Mouse (Mus musculus) myocyte (in vitro differentiated cells): ENCODE measurements around the gene Tbc1d15.

Experiments
- E2F4 ChIP-seq: IDR thresholded peaks from one replicate; pipeline ENCODE4 v1.6.1; 2011; ENCODE audit warnings: mild to moderate bottlenecking, control low read depth, moderate library complexity; ENCODE audit not compliant: insufficient read depth
- MAX ChIP-seq: IDR thresholded peaks from one replicate; pipeline ENCODE4 v1.6.1; 2011; ENCODE audit warnings: low read depth, mild to moderate bottlenecking, control low read depth
- MYOD1 ChIP-seq, 3 experiments: IDR thresholded peaks; one replicate each; pipeline ENCODE4 v1.6.1; 2011; ENCODE audit warnings: control low read depth in 2 of 3, low read depth in 2 of 3, mild to moderate bottlenecking in 2 of 3, moderate library complexity in 1 of 3; ENCODE audit not compliant: insufficient read length in 2 of 3, control insufficient read depth in 1 of 3
- MYOG ChIP-seq, 3 experiments: IDR thresholded peaks; one replicate each; pipeline ENCODE4 v1.6.1; 2011; ENCODE audit warnings: control low read depth in 2 of 3, low read depth in 2 of 3, mild to moderate bottlenecking in 2 of 3; ENCODE audit not compliant: insufficient read length in 2 of 3, control insufficient read depth in 1 of 3, insufficient read depth in 1 of 3
- POLR2A ChIP-seq: IDR thresholded peaks from one replicate; pipeline ENCODE4 v1.6.1; 2011; ENCODE audit warnings: low read depth, mild to moderate bottlenecking, control low read depth, moderate library complexity; ENCODE audit not compliant: insufficient read length
- POLR2AphosphoS2 ChIP-seq: IDR thresholded peaks from one replicate; pipeline ENCODE4 v1.6.1; 2011; ENCODE audit warnings: low read depth, control low read depth; ENCODE audit not compliant: insufficient read length
- REST ChIP-seq: IDR thresholded peaks from one replicate; pipeline ENCODE4 v1.6.1; 2011; ENCODE audit warnings: mild to moderate bottlenecking, control low read depth, moderate library complexity; ENCODE audit not compliant: insufficient read depth, insufficient read length
- SRF ChIP-seq: IDR thresholded peaks from one replicate; pipeline ENCODE4 v1.6.1; 2011; ENCODE audit warnings: low read depth; ENCODE audit not compliant: control insufficient read depth, insufficient read length
- TCF12 ChIP-seq: IDR thresholded peaks from one replicate; pipeline ENCODE4 v1.6.1; 2011; ENCODE audit warnings: mild to moderate bottlenecking, control low read depth; ENCODE audit not compliant: poor library complexity, insufficient read depth, severe bottlenecking
- USF1 ChIP-seq: IDR thresholded peaks from one replicate; pipeline ENCODE4 v1.6.1; 2011; ENCODE audit warnings: low read depth, mild to moderate bottlenecking, control low read depth, moderate library complexity

GRCm38 (mm10) chr10:115191214-115191613 is 60.1 kb downstream of the Tbc1d15 start:
- TF ChIP-seq POLR2AphosphoS2 (no peak), POLR2A (no peak), MAX (no peak), E2F4 (no peak), TCF12 (no peak), MYOD1 (IDR thresholded peaks at IDR 0.05; ENCODE audit: control insufficient read depth in 1 of 3, insufficient read length in 2 of 3, low read depth in 2 of 3) (no peak), MYOG (IDR thresholded peaks at IDR 0.05; ENCODE audit: control insufficient read depth in 1 of 3, insufficient read depth in 1 of 3, insufficient read length in 2 of 3, low read depth in 2 of 3) (no peak), USF1 (no peak), REST (no peak), SRF (no peak)
